Mouse (Mus musculus): Measurements from ENCODE around the gene Actn1. TPM values are rescaled to one million over a fixed set of nuclear protein-coding genes. Genes with fewer than 3 reads are reported as not detected.

The Actn1 gene
- polyA plus RNA-seq, 1 experiment from 2014 or later = 28.7 TPM

- H3K27me3 ChIP-seq (replicated peaks; ENCODE audit: control insufficient read depth, insufficient read depth, low read length) = no peaks in the 10 kb centered on the region
- peaks cover 10% of the 10 kb centered on the region for H3K36me3 ChIP-seq (ENCODE audit: control insufficient read depth, insufficient read depth)
- no peak overlapping the region for H3K9ac ChIP-seq (ENCODE audit: low read depth, low read length)
- peak overlapping the region; percentile 54 for H3K27ac ChIP-seq (ENCODE audit: low read depth, low read length)
- 31% methylated on average over 4 of the region's 4 CpGs for WGBS
- ATAC-seq = peak; percentile 28; the same call in 1 of the 2 replicates
- TF ChIP-seq CTCF (IDR thresholded peaks at IDR 0.05; ENCODE audit: low read depth) = no peak
- H3K4me2 ChIP-seq (replicated peaks; ENCODE audit: low read depth) = no peak overlapping the region; the same call in 1 of the 2 replicates
- no peak overlapping the region for H3K4me3 ChIP-seq (ENCODE audit: low read depth, low read length)
- no peaks in the 10 kb centered on the region for H3K9me3 ChIP-seq (ENCODE audit: control insufficient read depth)
- peaks cover 13% of the 10 kb centered on the region for H3K4me1 ChIP-seq (replicated peaks; ENCODE audit: control insufficient read depth, insufficient read depth, low read length)
Observed at GRCm38 (mm10) chr12:80123227-80123803, 136.9 kb downstream of the Actn1 start.

- TF ChIP-seq CTCF (IDR thresholded peaks at IDR 0.05; ENCODE audit: low read depth) = no peak
- Histone ChIP-seq H3K27me3 (replicated peaks; ENCODE audit: control insufficient read depth, insufficient read depth, low read length) (no peaks in the 10 kb centered on the region), H3K36me3 (ENCODE audit: control insufficient read depth, insufficient read depth) (peaks cover 10% of the 10 kb centered on the region), H3K9me3 (ENCODE audit: control insufficient read depth) (no peaks in the 10 kb centered on the region), H3K27ac (ENCODE audit: low read depth, low read length) (no peak overlapping the region), H3K4me3 (ENCODE audit: low read depth, low read length) (no peak overlapping the region), H3K4me1 (replicated peaks; ENCODE audit: control insufficient read depth, insufficient read depth, low read length) (peaks cover 13% of the 10 kb centered on the region), H3K9ac (ENCODE audit: low read depth, low read length) (no peak overlapping the region), H3K4me2 (replicated peaks; ENCODE audit: low read depth) (no peak overlapping the region)
- no peak for ATAC-seq
- WGBS = 56% methylated on average over 1 of the region's 1 CpGs
Observed at GRCm38 (mm10) chr12:80121438-80121837, 138.7 kb downstream of the Actn1 start.

- ATAC-seq = no peak
- no peak overlapping the region for H3K9ac ChIP-seq (ENCODE audit: low read depth, low read length)
- H3K4me1 ChIP-seq (replicated peaks; ENCODE audit: control insufficient read depth, insufficient read depth, low read length) = peaks cover 8% of the 10 kb centered on the region
- peaks cover 10% of the 10 kb centered on the region for H3K36me3 ChIP-seq (ENCODE audit: control insufficient read depth, insufficient read depth)
- H3K4me3 ChIP-seq (ENCODE audit: low read depth, low read length) = no peak overlapping the region
- no peak for TF ChIP-seq CTCF (IDR thresholded peaks at IDR 0.05; ENCODE audit: low read depth)
- WGBS = 87% methylated on average over 1 of the region's 1 CpGs
- H3K4me2 ChIP-seq (replicated peaks; ENCODE audit: low read depth) = no peak overlapping the region
- H3K9me3 ChIP-seq (ENCODE audit: control insufficient read depth) = no peaks in the 10 kb centered on the region
- H3K27me3 ChIP-seq (replicated peaks; ENCODE audit: control insufficient read depth, insufficient read depth, low read length) = no peaks in the 10 kb centered on the region
- 0 out of 2 replicates have a peak overlapping the region, but pooled peaks have one; percentile 15 for H3K27ac ChIP-seq (ENCODE audit: low read depth, low read length)
Observed at GRCm38 (mm10) chr12:80118588-80118987, 141.6 kb downstream of the Actn1 start.

Other genes with a start within 250 kb of the Actn1 start
- gene Zfp36l1, start 147.4 kb downstream of the Actn1 start, polyA plus RNA-seq (2015; fragmentation: Nextera tagmentation; extraction: Ambion mirVana) = 77.9 and 80.7 TPM in 2 replicates
- gene Dcaf5, start 176.2 kb upstream of the Actn1 start, polyA plus RNA-seq (2015; fragmentation: Nextera tagmentation; extraction: Ambion mirVana) = 7.4 and 7.5 TPM in 2 replicates
- 6.5 and 6.8 TPM in 2 replicates for gene Exd2, start 202.7 kb upstream of the Actn1 start, polyA plus RNA-seq (2015; fragmentation: Nextera tagmentation; extraction: Ambion mirVana)